Mouse (Mus musculus) adrenal gland, adult 8-10 months (tissue): Measurements from ENCODE around the gene Endou. TPM values are rescaled to one million over a fixed set of nuclear protein-coding genes. Genes with fewer than 3 reads are reported as not detected.
A peak's percentile ranks its signal among the peaks of the same experiment; 100 is the strongest.

Experiments
- DNase-seq: peaks from one replicate; pipeline ENCODE4 v3.0.0; 2022
- total RNA-seq, 4 experiments: library from RNA; stranded (reverse); gene quantifications; 2 replicates each; pipeline ENCODE4 v1.2.4; 2022

Endou gene
- 1 to 10 TPM in 1 of 4 experiments, under 1 TPM in 3; 0.35 to 1.2 (median 0.75) TPM for total RNA-seq

GRCm38 (mm10) chr15:97731111-97731510 lies at the start of gene Endou:
TSS of gene Endou (minus strand) at chr15:97731339.
- DNase-seq: no peak

GRCm38 (mm10) chr15:97780611-97781031 lies 49.5 kb upstream of the Endou start:
- no peak for DNase-seq

- no peak for DNase-seq
Observed at GRCm38 (mm10) chr15:97779576-97779975, 48.4 kb upstream of the Endou start.

GRCm38 (mm10) chr15:97778311-97779098 lies 47.4 kb upstream of the Endou start, which contains the start of gene Slc48a1:
TSS of gene Slc48a1 (plus strand) at chr15:97778520.
- no peak for DNase-seq

- DNase-seq: no peak
Observed at GRCm38 (mm10) chr15:97776919-97777318, 45.8 kb upstream of the Endou start.

- DNase-seq: peak; percentile 49
Observed at GRCm38 (mm10) chr15:97776514-97776913, 45.4 kb upstream of the Endou start.

- no peak for DNase-seq
Observed at GRCm38 (mm10) chr15:97773961-97774370, 42.8 kb upstream of the Endou start.

- DNase-seq: peak; percentile 69
Observed at GRCm38 (mm10) chr15:97773108-97773507, 42.0 kb upstream of the Endou start.

GRCm38 (mm10) chr15:97770280-97770679 lies 39.1 kb upstream of the Endou start:
- DNase-seq: no peak

- no peak for DNase-seq
Observed at GRCm38 (mm10) chr15:97768192-97768591, 37.1 kb upstream of the Endou start.

- peak; percentile 79 for DNase-seq
Observed at GRCm38 (mm10) chr15:97767280-97768186, 36.4 kb upstream of the Endou start, which contains the start of gene Rapgef3. TSS of gene Rapgef3 (minus strand) at chr15:97767972.

GRCm38 (mm10) chr15:97766594-97767279 lies 35.6 kb upstream of the Endou start:
- DNase-seq: no peak

GRCm38 (mm10) chr15:97766194-97766593 lies 35.1 kb upstream of the Endou start:
- no peak for DNase-seq

- DNase-seq: no peak
Observed at GRCm38 (mm10) chr15:97765090-97765794, 34.1 kb upstream of the Endou start.

GRCm38 (mm10) chr15:97764532-97764931 lies 33.4 kb upstream of the Endou start:
- DNase-seq: no peak

GRCm38 (mm10) chr15:97763256-97764049 lies 32.3 kb upstream of the Endou start:
- no peak for DNase-seq

- DNase-seq: peak; percentile 43
Observed at GRCm38 (mm10) chr15:97762733-97763132, 31.6 kb upstream of the Endou start.

- DNase-seq: no peak
Observed at GRCm38 (mm10) chr15:97761438-97761837, 30.3 kb upstream of the Endou start.

GRCm38 (mm10) chr15:97760952-97761351 lies 29.8 kb upstream of the Endou start:
- DNase-seq: no peak

GRCm38 (mm10) chr15:97760006-97760405 lies 28.9 kb upstream of the Endou start:
- DNase-seq: no peak

- no peak for DNase-seq
Observed at GRCm38 (mm10) chr15:97755361-97755760, 24.2 kb upstream of the Endou start.
